Mouse (Mus musculus) ES-Bruce4 (cell line): ENCODE results near the gene Elp4. TPM values are rescaled to one million over a fixed set of nuclear protein-coding genes. Genes with fewer than 3 reads are reported as not detected.

Experiments
- H3K27ac ChIP-seq: 2 replicates; pipeline ENCODE4 v1.5.1; 2012; ENCODE audit warnings: low read length, inconsistent platforms; ENCODE audit not compliant: insufficient read depth
- H3K27me3 ChIP-seq: 2 replicates; pipeline ENCODE4 v1.6.1; 2012; ENCODE audit warnings: mild to moderate bottlenecking, low read length, inconsistent platforms; ENCODE audit not compliant: control insufficient read depth, poor library complexity, insufficient read depth, severe bottlenecking
- H3K36me3 ChIP-seq: 2 replicates; pipeline ENCODE4 v1.6.1; 2012; ENCODE audit warnings: inconsistent platforms, mild to moderate bottlenecking, low read length, moderate library complexity; ENCODE audit not compliant: control insufficient read depth, poor library complexity, insufficient read depth, severe bottlenecking
- H3K4me1 ChIP-seq: one replicate; pipeline ENCODE4 v1.8.1; 2011; ENCODE audit warnings: low read length; ENCODE audit not compliant: control insufficient read depth, insufficient read depth
- H3K4me3 ChIP-seq: 2 replicates; pipeline ENCODE4 v1.5.1; 2011; ENCODE audit warnings: low read depth, mild to moderate bottlenecking, low read length
- H3K9ac ChIP-seq: 2 replicates; pipeline ENCODE4 v1.6.1; 2012; ENCODE audit warnings: low read depth, mild to moderate bottlenecking, inconsistent platforms; ENCODE audit not compliant: poor library complexity, severe bottlenecking
- H3K9me3 ChIP-seq: replicated peaks from 2 replicates; pipeline ENCODE4 v1.6.1; 2012; ENCODE audit warnings: mild to moderate bottlenecking, low read length, inconsistent platforms; ENCODE audit not compliant: control insufficient read depth, poor library complexity, insufficient read depth, severe bottlenecking
- CTCF ChIP-seq: IDR thresholded peaks from one replicate; pipeline ENCODE4 v1.8.1; 2011; ENCODE audit warnings: low read depth, low read length
- EP300 ChIP-seq: IDR thresholded peaks from 2 replicates; pipeline ENCODE4 v1.6.1; 2011; ENCODE audit warnings: low read depth, low read length; ENCODE audit not compliant: insufficient read depth
- POLR2A ChIP-seq: IDR thresholded peaks from one replicate; pipeline ENCODE4 v1.8.1; 2011; ENCODE audit warnings: low read length; ENCODE audit not compliant: insufficient read depth
- polyA plus RNA-seq: library from polyadenylated mRNA; stranded (reverse); fragments of >200 nt; gene quantifications from 2 replicates; pipeline ENCODE4 v1.2.4, GENCODE M21; 2011; ENCODE audit warnings: low read depth; ENCODE audit not compliant: missing spikeins, insufficient read depth, insufficient read length

Gene Elp4
- polyA plus RNA-seq, 1 experiment, result 20.5 TPM

DNA sequence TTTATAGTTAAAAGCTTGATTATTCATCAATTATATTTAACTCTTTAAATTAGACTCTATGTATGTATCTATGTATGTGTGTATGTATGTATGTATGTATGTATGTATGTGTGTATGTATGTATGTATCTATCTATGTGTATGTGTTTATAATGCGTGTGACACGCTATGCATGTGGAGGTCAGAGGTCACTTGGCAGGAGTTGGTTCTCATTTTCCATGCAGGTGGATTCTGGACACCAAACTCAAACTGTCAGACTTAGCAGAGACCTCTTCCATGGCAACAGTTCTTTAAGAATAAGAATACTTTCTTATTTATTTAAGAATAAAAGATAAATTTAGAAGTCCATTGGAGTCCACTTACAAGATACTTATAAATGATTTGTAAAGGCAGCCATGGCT, 101.5 kb downstream of the Elp4 start:
- H3K4me1 ChIP-seq, result no peaks in the 10 kb centered on the region
- no peaks in the 10 kb centered on the region for H3K36me3 ChIP-seq
- H3K9me3 ChIP-seq, result no peaks in the 10 kb centered on the region
- no peak overlapping the region for H3K4me3 ChIP-seq
- no peak overlapping the region for H3K9ac ChIP-seq
- no peaks in the 10 kb centered on the region for H3K27me3 ChIP-seq
- TF ChIP-seq EP300 (no peak), CTCF (no peak), POLR2A (no peak)
- H3K27ac ChIP-seq, result no peak overlapping the region

DNA sequence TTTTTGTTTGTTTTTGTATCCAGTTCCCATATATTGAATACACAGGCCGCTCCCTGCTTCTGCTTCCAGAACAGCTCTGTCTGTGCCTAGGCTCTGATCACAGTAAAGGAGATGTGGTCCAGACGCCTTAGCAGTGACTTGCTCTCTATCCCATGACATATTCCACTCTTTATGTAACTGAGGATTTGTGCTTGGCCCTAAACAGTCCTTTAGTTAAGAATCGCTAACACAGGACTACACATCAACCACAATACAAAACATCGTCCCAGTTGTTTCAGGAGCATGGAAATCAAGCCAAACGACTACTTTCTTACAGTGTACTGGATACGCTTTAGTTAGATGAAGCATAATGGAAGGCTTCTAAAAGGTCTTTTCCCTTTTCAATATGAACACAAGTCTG, 102.8 kb downstream of the Elp4 start:
- Histone ChIP-seq H3K27ac (no peak overlapping the region), H3K4me1 (no peaks in the 10 kb centered on the region), H3K36me3 (no peaks in the 10 kb centered on the region), H3K9me3 (no peaks in the 10 kb centered on the region), H3K4me3 (no peak overlapping the region), H3K9ac (no peak overlapping the region), H3K27me3 (no peaks in the 10 kb centered on the region)
- no peak for TF ChIP-seq EP300
- no peak for TF ChIP-seq POLR2A
- no peak for TF ChIP-seq CTCF

DNA sequence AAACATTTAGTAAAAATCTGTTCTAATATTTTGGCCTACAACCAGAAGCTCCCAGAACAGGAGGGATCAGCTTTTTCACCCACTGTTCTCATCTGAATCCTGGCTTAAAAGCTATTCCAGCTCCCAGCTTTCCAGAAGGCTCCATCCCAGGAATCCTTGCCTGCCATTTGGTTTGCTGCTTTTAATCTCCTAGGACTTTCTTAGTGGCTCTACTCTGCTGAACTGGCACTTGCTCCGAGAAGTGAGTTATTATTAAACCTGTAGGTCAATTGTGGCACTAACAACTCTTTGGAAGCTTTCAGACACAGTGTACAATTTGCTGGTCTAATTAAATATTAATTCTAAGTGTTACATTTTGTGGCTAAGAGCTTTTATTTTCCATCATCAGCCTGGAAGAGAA, 103.7 kb downstream of the Elp4 start:
- TF ChIP-seq EP300, result no peak
- no peak for TF ChIP-seq CTCF
- TF ChIP-seq POLR2A, result no peak
- H3K4me1 ChIP-seq, result no peaks in the 10 kb centered on the region
- H3K27me3 ChIP-seq, result no peaks in the 10 kb centered on the region
- H3K9ac ChIP-seq, result no peak overlapping the region
- H3K27ac ChIP-seq, result no peak overlapping the region
- no peaks in the 10 kb centered on the region for H3K9me3 ChIP-seq
- no peak overlapping the region for H3K4me3 ChIP-seq
- no peaks in the 10 kb centered on the region for H3K36me3 ChIP-seq

DNA sequence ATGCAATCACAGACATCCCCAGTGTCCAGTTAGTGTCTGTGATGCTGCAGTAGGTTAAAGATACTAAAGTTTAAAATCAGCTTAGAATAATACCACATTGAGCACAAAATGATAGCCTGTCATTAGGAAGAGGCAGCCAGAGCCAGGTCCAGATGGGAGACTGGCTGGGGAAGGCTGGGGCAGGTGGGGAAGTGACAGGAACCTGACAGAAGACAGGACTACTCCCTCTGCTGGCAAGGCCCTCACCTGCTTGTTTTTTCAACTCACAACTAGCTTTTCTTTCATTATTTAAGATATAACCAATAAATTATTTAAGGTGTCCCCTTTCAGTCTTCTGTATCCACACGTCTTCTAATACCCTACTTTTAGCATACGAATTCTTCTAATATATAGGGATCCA, 104.5 kb downstream of the Elp4 start:
- TF ChIP-seq CTCF (peak; percentile 57), POLR2A (no peak)
- Histone ChIP-seq H3K9me3 (no peaks in the 10 kb centered on the region), H3K4me3 (no peak overlapping the region), H3K27me3 (no peaks in the 10 kb centered on the region), H3K9ac (no peak overlapping the region), H3K36me3 (no peaks in the 10 kb centered on the region), H3K27ac (no peak overlapping the region), H3K4me1 (no peaks in the 10 kb centered on the region)

- Histone ChIP-seq H3K9ac (no peak overlapping the region), H3K27me3 (no peaks in the 10 kb centered on the region), H3K36me3 (no peaks in the 10 kb centered on the region), H3K27ac (no peak overlapping the region), H3K4me1 (no peaks in the 10 kb centered on the region), H3K4me3 (no peak overlapping the region), H3K9me3 (no peaks in the 10 kb centered on the region)
- no peak for TF ChIP-seq EP300
- no peak for TF ChIP-seq POLR2A
- no peak for TF ChIP-seq CTCF
Observed at GRCm38 (mm10) chr2:105797842-105798241, 106.5 kb downstream of the Elp4 start.

- TF ChIP-seq CTCF, result no peak
- TF ChIP-seq POLR2A, result no peak
- no peak for TF ChIP-seq EP300
- H3K27ac ChIP-seq, result no peak overlapping the region
- no peaks in the 10 kb centered on the region for H3K36me3 ChIP-seq
- H3K4me1 ChIP-seq, result no peaks in the 10 kb centered on the region
- no peaks in the 10 kb centered on the region for H3K27me3 ChIP-seq
- H3K9me3 ChIP-seq, result no peaks in the 10 kb centered on the region
- H3K9ac ChIP-seq, result no peak overlapping the region
- no peak overlapping the region for H3K4me3 ChIP-seq
Observed at GRCm38 (mm10) chr2:105796101-105796500, 108.3 kb downstream of the Elp4 start.
